In the genomic region with DNA sequence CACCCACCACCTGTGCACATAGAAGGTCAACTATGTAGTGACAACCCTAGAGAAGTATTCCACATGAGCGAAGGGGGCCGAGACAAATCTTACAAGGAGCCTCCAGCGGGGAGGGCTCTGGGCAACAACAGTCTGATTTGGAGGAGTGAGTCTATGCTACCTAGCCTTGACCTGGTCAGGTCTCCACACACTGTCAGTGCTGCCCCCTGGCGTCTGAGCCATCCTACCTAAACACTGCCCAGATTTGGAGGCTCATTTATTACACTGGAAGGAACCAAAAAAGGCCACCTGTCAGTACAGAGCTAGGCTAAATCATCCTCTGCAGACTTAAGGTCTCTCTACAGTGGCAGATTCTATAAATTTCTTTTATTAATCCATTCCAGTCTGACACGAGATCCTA, we compare ENCODE assay signal across 9 mouse cellular contexts. TPM values are rescaled to one million over a fixed set of nuclear protein-coding genes. Genes with fewer than 3 reads are reported as not detected.
DNase-seq lines count a peak whose midpoint lies in the region; ATAC-seq and TF ChIP-seq lines count a peak whose summit lies in the region.
"Had no signal": no experiment of that assay in that cellular context is flagged by ENCODE, and none has a peak within 500 bp of the region (broad histone marks: within the 10 kb centered on the region; RNA-seq: fewer than 3 reads in every experiment).

No protein-coding gene starts in this region.

- DNase-seq in right cerebral cortex, adult 18-20 months, result peak; percentile 12
- no peak for DNase-seq in right cerebral cortex, postnatal 36 days (ENCODE audit: low spot score in 2 of 2)
- DNase-seq in adrenal gland, adult 8-10 months, result peak; percentile 67
- peak; percentile 36 for DNase-seq in embryo, embryonic 11.5 days (ENCODE audit: low read depth, low spot score)
- DNase-seq in lung, adult 2 months, result peak; percentile 66
- DNase-seq in spleen, adult 2 months (ENCODE audit: low read depth in 1 of 2, low spot score in 2 of 2), result peak in 1 of 2 experiments; percentile 29
- DNase-seq in left cerebral cortex, adult 8-10 months (ENCODE audit: low spot score in 2 of 2), result no peak

- no peak overlapping the region for H3K27ac ChIP-seq in spleen, adult 2 months (ENCODE audit: insufficient read depth, low read length)
- H3K27ac ChIP-seq: heart, embryonic 13.5 days had no signal

- 0 out of 4 replicates have a peak, but pooled peaks have one; percentile 21 to 32 for ATAC-seq in hematopoietic stem cell, adult 5-6 weeks (replicated peaks in 1 of 2; ENCODE audit: insufficient read depth in 1 of 2, low FRiP score in 2 of 2, low TSS enrichment in 1 of 2, low read depth in 1 of 2, poor library complexity in 2 of 2, severe bottlenecking in 2 of 2)

- TF ChIP-seq POLR2A in lung, adult 2 months (IDR thresholded peaks at IDR 0.05; ENCODE audit: borderline replicate concordance, extremely low read depth, low read depth, low read length), result no peak
- TF ChIP-seq POLR2A in spleen, adult 2 months (IDR thresholded peaks at IDR 0.05; ENCODE audit: low read depth, low read length), result no peak

- peak; percentile 84 for TF ChIP-seq CTCF in lung, adult 2 months (IDR thresholded peaks at IDR 0.05; ENCODE audit: insufficient read depth, low read length)
- peak; percentile 49; the same call in 1 of the 2 replicates for TF ChIP-seq CTCF in spleen, adult 2 months (IDR thresholded peaks at IDR 0.05; ENCODE audit: extremely low read depth, insufficient read depth, insufficient read length, insufficient replicate concordance)

- H3K4me3 ChIP-seq in lung, adult 2 months (replicated peaks; ENCODE audit: extremely low read depth, low read depth, low read length), result no peak overlapping the region
- no peak overlapping the region for H3K4me3 ChIP-seq in spleen, adult 2 months (ENCODE audit: extremely low read depth, insufficient read depth, insufficient read length)
- H3K4me3 ChIP-seq: heart, embryonic 13.5 days had no signal

- 67% methylated on average over 5 of the region's 5 CpGs for WGBS in lung, adult 2 months
- 77% methylated on average over 5 of the region's 5 CpGs for WGBS in spleen, adult 2 months

- no peaks in the 10 kb centered on the region for H3K4me1 ChIP-seq in lung, adult 2 months (ENCODE audit: control insufficient read depth, insufficient read depth, low read length)
- no peaks in the 10 kb centered on the region for H3K4me1 ChIP-seq in spleen, adult 2 months (ENCODE audit: control insufficient read depth, insufficient read depth, insufficient read length)
- H3K4me1 ChIP-seq: heart, embryonic 13.5 days had no signal

- no peaks in the 10 kb centered on the region for H3K27me3 ChIP-seq in spleen, adult 2 months (ENCODE audit: control insufficient read depth, insufficient read depth, low read length)
- H3K27me3 ChIP-seq: heart, embryonic 13.5 days had no signal

- peaks cover 49% of the 10 kb centered on the region for H3K36me3 ChIP-seq in spleen, adult 2 months (ENCODE audit: control insufficient read depth, insufficient read depth, low read length)

RNA-seq across cellular contexts. Expression of gene Higd1b, which starts 16.2 kb away (rescaled TPM):
- 1 to 10 TPM; 1.4 to 2.6 (median 2.1) TPM for total RNA-seq in adrenal gland, adult 8-10 months (2022)
- total RNA-seq in hematopoietic stem cell, adult 5-6 weeks (2017), result not detected in 2 replicates
- polyA plus RNA-seq in lung, adult 2 months (2012; rRNA removed), result 52.5 and 72.6 TPM in 2 replicates
- 0.15 TPM in 1 of 2 replicates, not detected in the other for polyA plus RNA-seq in spleen, adult 2 months (2012; rRNA removed)
- 1 to 10 TPM; 5.7 to 6.8 (median 6.0) TPM for total RNA-seq in left cerebral cortex, adult 8-10 months (2022)
- polyA plus RNA-seq: heart, embryonic 13.5 days had no signal

RNA-seq across cellular contexts. Expression of gene Eftud2, which starts 28.9 kb away (rescaled TPM):
- total RNA-seq in adrenal gland, adult 8-10 months (2022), result 10 to 100 TPM; 62.2 to 95.9 (median 82.0) TPM
- 116 and 122 TPM in 2 replicates for total RNA-seq in hematopoietic stem cell, adult 5-6 weeks (2017)
- 74.5 and 77.7 TPM in 2 replicates for polyA plus RNA-seq in lung, adult 2 months (2012; rRNA removed)
- 119 and 134 TPM in 2 replicates for polyA plus RNA-seq in spleen, adult 2 months (2012; rRNA removed)
- total RNA-seq in left cerebral cortex, adult 8-10 months (2022), result 100 to 1,000 TPM; 114 to 136 (median 127) TPM

RNA-seq across cellular contexts. Expression of gene Ccdc103, which starts 29.1 kb away (rescaled TPM):
- total RNA-seq in adrenal gland, adult 8-10 months (2022), result 1 to 10 TPM in 1 of 4 experiments, under 1 TPM in 3; 0.59 to 1.5 (median 0.70) TPM
- 1.5 TPM in 1 of 2 replicates, not detected in the other for total RNA-seq in hematopoietic stem cell, adult 5-6 weeks (2017)
- 1.00 and 1.3 TPM in 2 replicates for polyA plus RNA-seq in lung, adult 2 months (2012; rRNA removed)
- polyA plus RNA-seq in spleen, adult 2 months (2012; rRNA removed), result 0.12 TPM in 1 of 2 replicates, not detected in the other
- 1 to 10 TPM; 2.1 to 3.6 (median 2.2) TPM for total RNA-seq in left cerebral cortex, adult 8-10 months (2022)

RNA-seq across cellular contexts. Expression of gene Gjc1, which starts 32.4 kb away (rescaled TPM):
- 10 to 100 TPM; 12.9 to 22.5 (median 17.7) TPM for total RNA-seq in adrenal gland, adult 8-10 months (2022)
- total RNA-seq in hematopoietic stem cell, adult 5-6 weeks (2017), result 0.31 TPM in 1 of 2 replicates, not detected in the other
- 9.1 and 14.8 TPM in 2 replicates for polyA plus RNA-seq in lung, adult 2 months (2012; rRNA removed)
- polyA plus RNA-seq in spleen, adult 2 months (2012; rRNA removed), result 0.87 and 0.96 TPM in 2 replicates
- total RNA-seq in left cerebral cortex, adult 8-10 months (2022), result 1 to 10 TPM; 3.9 to 5.5 (median 5.2) TPM

RNA-seq across cellular contexts. Expression of gene Fam187a, which starts 33.1 kb away (rescaled TPM):
- total RNA-seq in adrenal gland, adult 8-10 months (2022), result under 1 TPM in 2 of 4 experiments, not detected in 2; 0.19 to 0.22 TPM
- total RNA-seq in hematopoietic stem cell, adult 5-6 weeks (2017), result not detected in 2 replicates
- polyA plus RNA-seq in lung, adult 2 months (2012; rRNA removed), result 0.11 and 0.19 TPM in 2 replicates
- not detected in 2 replicates for polyA plus RNA-seq in spleen, adult 2 months (2012; rRNA removed)
- total RNA-seq in left cerebral cortex, adult 8-10 months (2022), result under 1 TPM in 3 of 4 experiments, not detected in 1; 0.23 to 0.70 (median 0.34) TPM
- polyA plus RNA-seq: heart, embryonic 13.5 days had no signal

Comparison
In these comparisons a context has a peak if more than half of its experiments do, and no peak if none do; other contexts are left out.
1. DNase-seq: peak in right cerebral cortex, adult 18-20 months (single experiment), adrenal gland, adult 8-10 months (single experiment), embryo, embryonic 11.5 days (single experiment) and lung, adult 2 months (single experiment); none in right cerebral cortex, postnatal 36 days (0 of 2) and left cerebral cortex, adult 8-10 months (0 of 2).